Mouse (Mus musculus) thymus, adult 2 months (tissue): ENCODE results near the gene Sorbs2.

Experiments used
- CTCF ChIP-seq: fragments of 200-500 bp; IDR thresholded peaks from 2 replicates; pipeline ENCODE4 v1.5.1; 2012; ENCODE audit warnings: mild to moderate bottlenecking, control low read depth, low read length, moderate library complexity, borderline replicate concordance; ENCODE audit not compliant: control insufficient read depth, poor library complexity, insufficient read depth; ENCODE audit errors: extremely low read depth
- POLR2A ChIP-seq: fragments of 200-500 bp; IDR thresholded peaks from 2 replicates; pipeline ENCODE4 v1.6.1; 2012; ENCODE audit warnings: mild to moderate bottlenecking, low read length, control low read depth, moderate library complexity; ENCODE audit not compliant: control insufficient read depth, poor library complexity, insufficient read depth; ENCODE audit errors: extremely low read depth

GRCm38 (mm10) chr8:45730795-45731194 lies 223.2 kb downstream of the Sorbs2 start:
- TF ChIP-seq POLR2A (no peak), CTCF (no peak)
